Mouse (Mus musculus) brain, embryonic 14.5 days (tissue): ENCODE data around the gene Agfg1.

Experiments used
- CTCF ChIP-seq: fragments of 200-500 bp; IDR thresholded peaks from 2 replicates; pipeline ENCODE4 v1.5.1; 2012; ENCODE audit warnings: inconsistent platforms, mild to moderate bottlenecking, moderate library complexity, borderline replicate concordance; ENCODE audit not compliant: insufficient read depth, insufficient read length; ENCODE audit errors: extremely low read depth
- POLR2A ChIP-seq: fragments of 200-500 bp; IDR thresholded peaks from 2 replicates; pipeline ENCODE4 v1.6.1; 2012; ENCODE audit warnings: mild to moderate bottlenecking, inconsistent platforms, borderline replicate concordance; ENCODE audit not compliant: poor library complexity, insufficient read depth, insufficient read length, severe bottlenecking; ENCODE audit errors: extremely low read depth

- TF ChIP-seq POLR2A (no peak), CTCF (no peak)
Observed at GRCm38 (mm10) chr1:82858236-82858635, 19.0 kb downstream of the Agfg1 start.
